Mouse (Mus musculus): ENCODE results near the gene Cdh22. TPM values are rescaled to one million over a fixed set of nuclear protein-coding genes. Genes with fewer than 3 reads are reported as not detected.

The Cdh22 gene
- polyA plus RNA-seq, 1 experiment from 2014 or later, result 12.4 TPM

DNA sequence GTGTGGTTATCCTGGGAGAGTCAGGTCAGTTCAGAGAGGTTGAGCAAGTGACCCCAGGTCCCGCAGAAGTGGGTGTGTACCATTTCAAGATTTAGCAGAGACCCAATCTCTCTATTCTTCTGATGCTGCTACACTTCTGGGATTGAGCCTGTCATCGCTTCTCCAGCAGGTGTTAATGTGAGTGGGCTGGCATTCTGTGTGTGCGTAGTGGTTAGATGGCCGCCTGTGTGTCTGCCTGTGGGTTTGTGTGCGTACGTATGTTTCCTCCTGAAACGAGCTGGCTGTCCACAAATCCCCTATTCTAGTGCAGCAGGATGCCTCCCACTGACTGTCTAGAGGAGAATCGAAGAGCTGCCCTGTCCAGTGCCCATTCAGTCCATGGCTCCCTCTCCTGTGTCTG, 156.6 kb downstream of the Cdh22 start:
- Histone ChIP-seq H3K27me3 (ENCODE audit: control insufficient read depth, insufficient read depth, low read length) (peaks cover 39% of the 10 kb centered on the region), H3K4me3 (replicated peaks; ENCODE audit: low read length) (no peak overlapping the region), H3K9me3 (ENCODE audit: control insufficient read depth, low read length) (no peaks in the 10 kb centered on the region), H3K9ac (no peak overlapping the region), H3K36me3 (replicated peaks; ENCODE audit: control insufficient read depth, insufficient read depth) (no peaks in the 10 kb centered on the region), H3K4me2 (replicated peaks) (no peak overlapping the region), H3K27ac (no peak overlapping the region), H3K4me1 (replicated peaks; ENCODE audit: control insufficient read depth, insufficient read depth, low read length) (peaks cover 30% of the 10 kb centered on the region)
- WGBS, result 66% methylated on average over 8 of the region's 8 CpGs
- ATAC-seq (ENCODE audit: low FRiP score) (no peak), DNase-seq (ENCODE audit: low spot score) (no peak)

DNA sequence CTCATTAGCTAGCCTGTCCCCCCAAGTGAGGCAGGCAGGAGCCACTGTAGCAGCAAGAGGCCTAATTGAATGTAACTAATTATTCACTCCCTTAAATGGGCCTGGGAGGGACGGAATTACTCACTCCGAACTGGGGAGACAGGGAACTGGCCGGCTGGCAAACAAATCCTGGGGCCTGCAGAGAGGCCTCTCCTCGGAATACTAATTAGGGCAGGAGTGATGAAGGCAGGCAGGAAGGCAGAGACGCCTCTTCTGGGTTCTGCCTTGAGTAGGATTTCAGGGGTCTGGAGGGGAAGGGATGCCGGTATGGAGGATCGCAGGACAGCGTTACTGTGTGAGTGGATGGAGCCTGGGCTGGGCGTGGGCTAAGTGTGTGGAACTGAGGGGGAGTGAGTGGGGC, 157.6 kb downstream of the Cdh22 start:
- no peak overlapping the region for H3K27ac ChIP-seq
- peaks cover 39% of the 10 kb centered on the region for H3K27me3 ChIP-seq (ENCODE audit: control insufficient read depth, insufficient read depth, low read length)
- H3K9me3 ChIP-seq (ENCODE audit: control insufficient read depth, low read length), result no peaks in the 10 kb centered on the region
- no peak overlapping the region for H3K9ac ChIP-seq
- H3K4me2 ChIP-seq (replicated peaks), result no peak overlapping the region
- no peak overlapping the region for H3K4me3 ChIP-seq (replicated peaks; ENCODE audit: low read length)
- DNase-seq (ENCODE audit: low spot score) (no peak), ATAC-seq (ENCODE audit: low FRiP score) (peak; percentile 75)
- peaks cover 30% of the 10 kb centered on the region for H3K4me1 ChIP-seq (replicated peaks; ENCODE audit: control insufficient read depth, insufficient read depth, low read length)
- 4% methylated on average over 9 of the region's 9 CpGs for WGBS
- H3K36me3 ChIP-seq (replicated peaks; ENCODE audit: control insufficient read depth, insufficient read depth), result no peaks in the 10 kb centered on the region

- ATAC-seq (ENCODE audit: low FRiP score) (peak; percentile 46; the same call in 1 of the 2 replicates), DNase-seq (ENCODE audit: low spot score) (peak; percentile 89)
- Histone ChIP-seq H3K4me3 (replicated peaks; ENCODE audit: low read length) (no peak overlapping the region), H3K27ac (no peak overlapping the region), H3K27me3 (ENCODE audit: control insufficient read depth, insufficient read depth, low read length) (peaks cover 38% of the 10 kb centered on the region), H3K9me3 (ENCODE audit: control insufficient read depth, low read length) (no peaks in the 10 kb centered on the region), H3K4me1 (replicated peaks; ENCODE audit: control insufficient read depth, insufficient read depth, low read length) (peaks cover 33% of the 10 kb centered on the region), H3K9ac (no peak overlapping the region), H3K4me2 (replicated peaks) (no peak overlapping the region), H3K36me3 (replicated peaks; ENCODE audit: control insufficient read depth, insufficient read depth) (no peaks in the 10 kb centered on the region)
- 42% methylated on average over 2 of the region's 2 CpGs for WGBS
Measured at GRCm38 (mm10) chr2:165074937-165075336, 159.7 kb downstream of the Cdh22 start.

GRCm38 (mm10) chr2:165074081-165074884, 160.4 kb downstream of the Cdh22 start:
- H3K36me3 ChIP-seq (replicated peaks; ENCODE audit: control insufficient read depth, insufficient read depth), result no peaks in the 10 kb centered on the region
- peaks cover 33% of the 10 kb centered on the region for H3K4me1 ChIP-seq (replicated peaks; ENCODE audit: control insufficient read depth, insufficient read depth, low read length)
- ATAC-seq (ENCODE audit: low FRiP score), result no peak
- no peak overlapping the region for H3K9ac ChIP-seq
- H3K4me2 ChIP-seq (replicated peaks), result no peak overlapping the region
- WGBS, result 55% methylated on average over 11 of the region's 11 CpGs
- H3K27ac ChIP-seq, result no peak overlapping the region
- no peak for DNase-seq (ENCODE audit: low spot score)
- H3K9me3 ChIP-seq (ENCODE audit: control insufficient read depth, low read length), result no peaks in the 10 kb centered on the region
- H3K4me3 ChIP-seq (replicated peaks; ENCODE audit: low read length), result no peak overlapping the region
- H3K27me3 ChIP-seq (ENCODE audit: control insufficient read depth, insufficient read depth, low read length), result peaks cover 38% of the 10 kb centered on the region

DNA sequence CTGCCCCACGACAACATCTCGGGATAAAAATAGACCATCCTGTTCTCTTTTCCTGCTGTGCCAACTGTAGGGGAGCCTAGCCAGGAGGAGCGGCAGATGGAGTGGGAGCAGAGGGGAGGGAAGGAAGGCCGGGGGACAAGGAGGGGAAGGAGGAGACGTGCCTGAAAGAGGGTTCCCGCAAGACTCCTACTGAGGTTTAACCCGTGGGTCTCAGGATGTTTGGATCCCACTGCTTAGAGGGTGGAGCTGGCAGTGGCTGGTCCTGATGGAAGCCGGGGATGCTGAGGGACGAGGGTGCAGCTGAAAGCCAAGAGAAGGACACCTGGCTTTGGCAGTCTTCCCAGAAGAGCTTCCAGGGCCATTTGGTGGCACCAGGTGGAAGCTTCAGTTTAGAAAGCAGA, 161.3 kb downstream of the Cdh22 start:
- H3K4me2 ChIP-seq (replicated peaks), result no peak overlapping the region
- DNase-seq (ENCODE audit: low spot score) (no peak), ATAC-seq (ENCODE audit: low FRiP score) (no peak)
- 17% methylated on average over 9 of the region's 9 CpGs for WGBS
- H3K9me3 ChIP-seq (ENCODE audit: control insufficient read depth, low read length), result no peaks in the 10 kb centered on the region
- no peak overlapping the region for H3K27ac ChIP-seq
- no peak overlapping the region for H3K9ac ChIP-seq
- no peaks in the 10 kb centered on the region for H3K36me3 ChIP-seq (replicated peaks; ENCODE audit: control insufficient read depth, insufficient read depth)
- peaks cover 25% of the 10 kb centered on the region for H3K4me1 ChIP-seq (replicated peaks; ENCODE audit: control insufficient read depth, insufficient read depth, low read length)
- H3K4me3 ChIP-seq (replicated peaks; ENCODE audit: low read length), result no peak overlapping the region
- peaks cover 30% of the 10 kb centered on the region for H3K27me3 ChIP-seq (ENCODE audit: control insufficient read depth, insufficient read depth, low read length)

DNA sequence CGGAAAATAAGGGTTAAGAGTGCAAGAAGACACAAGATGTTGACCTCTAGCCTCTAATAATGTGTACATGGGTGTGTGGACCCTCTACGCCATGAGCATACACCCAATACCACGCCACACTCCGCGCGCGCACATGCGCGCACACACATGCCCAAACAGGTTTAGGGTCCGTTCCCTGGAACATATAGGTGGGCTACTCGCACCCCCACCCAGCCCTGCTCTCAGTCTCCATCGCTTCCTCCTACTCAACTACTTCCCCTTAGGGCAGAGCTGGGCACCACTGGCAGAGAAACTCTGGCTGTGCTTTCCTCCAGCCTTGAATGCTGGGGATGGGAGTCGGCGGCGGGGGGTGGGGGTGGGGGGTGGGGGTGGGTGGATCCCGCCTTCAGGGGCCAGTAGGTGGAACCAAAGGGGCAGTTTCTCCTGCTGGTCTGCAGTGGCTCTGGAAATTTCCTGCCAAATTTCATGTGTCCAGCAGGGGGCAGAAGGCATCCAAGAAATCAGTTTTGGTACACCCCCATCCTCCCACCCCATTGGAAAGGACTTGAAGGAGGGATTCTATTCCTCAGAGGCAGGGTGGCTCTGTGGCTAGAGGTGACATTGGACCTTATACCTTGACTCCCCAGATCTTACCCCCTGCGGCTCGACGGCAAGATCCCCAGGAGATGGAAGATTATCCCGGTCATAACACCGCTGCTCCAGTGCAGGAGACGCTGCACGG, 164.4 kb downstream of the Cdh22 start:
- peak overlapping the region; percentile 40 for H3K4me2 ChIP-seq (replicated peaks)
- H3K9ac ChIP-seq, result no peak overlapping the region
- ATAC-seq (ENCODE audit: low FRiP score), result 0 out of 2 replicates have a peak, but pooled peaks have one; percentile 39

DNA sequence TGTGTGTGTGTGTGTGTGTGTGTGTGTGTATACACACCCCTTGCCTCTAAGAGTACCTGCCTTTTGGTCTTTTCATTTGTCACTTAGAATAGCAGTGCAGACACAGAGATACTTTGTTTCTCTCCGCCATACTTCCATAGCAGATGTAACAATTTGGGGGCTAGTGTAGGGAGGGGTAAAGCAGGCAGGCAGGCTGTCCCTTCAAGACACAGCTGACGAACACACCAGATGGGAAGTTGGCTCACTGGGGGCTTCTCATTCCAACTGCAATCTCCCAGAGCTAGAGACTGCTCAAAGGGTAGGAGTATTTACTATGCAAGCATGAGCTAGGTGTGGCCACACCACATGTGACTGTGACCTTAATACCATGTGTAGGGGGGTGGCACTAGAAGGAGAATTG, 165.8 kb downstream of the Cdh22 start:
- Histone ChIP-seq H3K9me3 (ENCODE audit: control insufficient read depth, low read length) (no peaks in the 10 kb centered on the region), H3K27me3 (ENCODE audit: control insufficient read depth, insufficient read depth, low read length) (peaks cover 16% of the 10 kb centered on the region; the same call in 1 of the 2 replicates), H3K4me1 (replicated peaks; ENCODE audit: control insufficient read depth, insufficient read depth, low read length) (0 out of 2 replicates have a peak, but pooled peaks cover 2% of the 10 kb centered on the region), H3K9ac (no peak overlapping the region), H3K27ac (no peak overlapping the region), H3K4me3 (replicated peaks; ENCODE audit: low read length) (no peak overlapping the region), H3K36me3 (replicated peaks; ENCODE audit: control insufficient read depth, insufficient read depth) (no peaks in the 10 kb centered on the region), H3K4me2 (replicated peaks) (no peak overlapping the region)
- no peak for DNase-seq (ENCODE audit: low spot score)
- 64% methylated on average over 2 of the region's 2 CpGs for WGBS
- ATAC-seq (ENCODE audit: low FRiP score), result no peak

More for the DNA sequence above, 164.4 kb downstream of the Cdh22 start:
- 0 out of 2 replicates have a peak, but pooled peaks cover 2% of the 10 kb centered on the region for H3K4me1 ChIP-seq (replicated peaks; ENCODE audit: control insufficient read depth, insufficient read depth, low read length)
- no peaks in the 10 kb centered on the region for H3K36me3 ChIP-seq (replicated peaks; ENCODE audit: control insufficient read depth, insufficient read depth)
- no peaks in the 10 kb centered on the region for H3K9me3 ChIP-seq (ENCODE audit: control insufficient read depth, low read length)
- H3K27me3 ChIP-seq (ENCODE audit: control insufficient read depth, insufficient read depth, low read length), result peaks cover 22% of the 10 kb centered on the region
- no peak overlapping the region for H3K4me3 ChIP-seq (replicated peaks; ENCODE audit: low read length)
- no peak overlapping the region for H3K27ac ChIP-seq
- WGBS, result 18% methylated on average over 22 of the region's 23 CpGs
- DNase-seq (ENCODE audit: low spot score), result peak; percentile 83

- no peak for DNase-seq (ENCODE audit: low spot score)
Measured at GRCm38 (mm10) chr2:165064489-165064888, 170.2 kb downstream of the Cdh22 start.

GRCm38 (mm10) chr2:165061638-165062433, 172.8 kb downstream of the Cdh22 start:
- 89% methylated on average over 16 of the region's 16 CpGs for WGBS
- Histone ChIP-seq H3K36me3 (replicated peaks; ENCODE audit: control insufficient read depth, insufficient read depth) (no peaks in the 10 kb centered on the region), H3K4me1 (replicated peaks; ENCODE audit: control insufficient read depth, insufficient read depth, low read length) (no peaks in the 10 kb centered on the region), H3K4me3 (replicated peaks; ENCODE audit: low read length) (no peak overlapping the region), H3K9me3 (ENCODE audit: control insufficient read depth, low read length) (no peaks in the 10 kb centered on the region), H3K27me3 (ENCODE audit: control insufficient read depth, insufficient read depth, low read length) (no peaks in the 10 kb centered on the region), H3K9ac (no peak overlapping the region), H3K27ac (no peak overlapping the region), H3K4me2 (replicated peaks) (no peak overlapping the region)
- no peak for DNase-seq (ENCODE audit: low spot score)
- ATAC-seq (ENCODE audit: low FRiP score), result no peak

More at GRCm38 (mm10) chr2:165064489-165064888, 170.2 kb downstream of the Cdh22 start:
- no peaks in the 10 kb centered on the region for H3K9me3 ChIP-seq (ENCODE audit: control insufficient read depth, low read length)
- H3K9ac ChIP-seq, result no peak overlapping the region
- no peak overlapping the region for H3K27ac ChIP-seq
- no peak overlapping the region for H3K4me2 ChIP-seq (replicated peaks)
- no peak for ATAC-seq (ENCODE audit: low FRiP score)
- WGBS, result 52% methylated on average over 7 of the region's 7 CpGs
- H3K4me1 ChIP-seq (replicated peaks; ENCODE audit: control insufficient read depth, insufficient read depth, low read length), result no peaks in the 10 kb centered on the region
- no peaks in the 10 kb centered on the region for H3K36me3 ChIP-seq (replicated peaks; ENCODE audit: control insufficient read depth, insufficient read depth)
- H3K27me3 ChIP-seq (ENCODE audit: control insufficient read depth, insufficient read depth, low read length), result 0 out of 2 replicates have a peak, but pooled peaks cover 3% of the 10 kb centered on the region
- no peak overlapping the region for H3K4me3 ChIP-seq (replicated peaks; ENCODE audit: low read length)

Measured in hindbrain, embryonic 14.5 days (tissue).